Mouse (Mus musculus) limb, embryonic 13.5 days (tissue): Measurements from ENCODE around the gene Dnase1l2. TPM values are rescaled to one million over a fixed set of nuclear protein-coding genes. Genes with fewer than 3 reads are reported as not detected.

Experiments
- polyA plus RNA-seq: library from polyadenylated mRNA; unstranded; fragments of >200 nt; fragmentation: Nextera tagmentation; extraction: Ambion mirVana; gene quantifications from 2 replicates; pipeline ENCODE4 v1.2.1, GENCODE M21; 2015

Dnase1l2 gene
- polyA plus RNA-seq, 1 experiment from 2014 or later: 3.9 TPM

Other genes starting within 250 kb of the Dnase1l2 start
- gene Tbc1d24, start 237.5 kb downstream of the Dnase1l2 start, polyA plus RNA-seq: 9.1 and 10.2 TPM in 2 replicates
- gene Ntn3, start 233.6 kb downstream of the Dnase1l2 start, polyA plus RNA-seq: 14.5 and 14.9 TPM in 2 replicates
- 15.8 and 16.3 TPM in 2 replicates for gene Tedc2, start 222.3 kb downstream of the Dnase1l2 start, polyA plus RNA-seq
- gene Ccnf, start 191.6 kb downstream of the Dnase1l2 start, polyA plus RNA-seq: 65.4 and 67.0 TPM in 2 replicates
- not detected in 2 replicates for gene Abca17, start 92.0 kb downstream of the Dnase1l2 start, polyA plus RNA-seq
- 5.6 and 6.6 TPM in 2 replicates for gene Abca3, start 91.2 kb downstream of the Dnase1l2 start, polyA plus RNA-seq
- gene Rnps1, start 28.5 kb downstream of the Dnase1l2 start, polyA plus RNA-seq: 322 TPM in 2 replicates
- 85.0 and 87.3 TPM in 2 replicates for gene Eci1, start 16.5 kb downstream of the Dnase1l2 start, polyA plus RNA-seq
- 38.3 and 45.7 TPM in 2 replicates for gene E4f1, start 27.2 kb upstream of the Dnase1l2 start, polyA plus RNA-seq
- gene Pgp, start 27.3 kb upstream of the Dnase1l2 start, polyA plus RNA-seq: 50.2 and 51.3 TPM in 2 replicates
- gene Bricd5, start 30.8 kb upstream of the Dnase1l2 start, polyA plus RNA-seq: not detected in 2 replicates
- 33.1 and 35.6 TPM in 2 replicates for gene Mlst8, start 36.0 kb upstream of the Dnase1l2 start, polyA plus RNA-seq
- 5.0 and 5.2 TPM in 2 replicates for gene Caskin1, start 45.5 kb upstream of the Dnase1l2 start, polyA plus RNA-seq
- 96.2 and 103 TPM in 2 replicates for gene Traf7, start 84.8 kb upstream of the Dnase1l2 start, polyA plus RNA-seq
- 3.4 TPM in 2 replicates for gene Rab26, start 91.1 kb upstream of the Dnase1l2 start, polyA plus RNA-seq
- gene Pkd1, start 106.7 kb upstream of the Dnase1l2 start, polyA plus RNA-seq: 22.3 and 36.6 TPM in 2 replicates
- gene Tsc2, start 189.5 kb upstream of the Dnase1l2 start, polyA plus RNA-seq: 65.5 and 72.2 TPM in 2 replicates
- 23.7 and 25.0 TPM in 2 replicates for gene Nthl1, start 189.6 kb upstream of the Dnase1l2 start, polyA plus RNA-seq
- gene Slc9a3r2, start 207.2 kb upstream of the Dnase1l2 start, polyA plus RNA-seq: 58.1 and 59.3 TPM in 2 replicates
- gene Npw, start 215.4 kb upstream of the Dnase1l2 start, polyA plus RNA-seq: 0.80 TPM in 2 replicates
- 22.2 and 24.7 TPM in 2 replicates for gene Zfp598, start 226.6 kb upstream of the Dnase1l2 start, polyA plus RNA-seq
- gene Syngr3, start 246.8 kb upstream of the Dnase1l2 start, polyA plus RNA-seq: 7.8 and 8.4 TPM in 2 replicates